Mouse (Mus musculus): ENCODE data around the gene Atp6v1fnb.

The Atp6v1fnb gene

DNA sequence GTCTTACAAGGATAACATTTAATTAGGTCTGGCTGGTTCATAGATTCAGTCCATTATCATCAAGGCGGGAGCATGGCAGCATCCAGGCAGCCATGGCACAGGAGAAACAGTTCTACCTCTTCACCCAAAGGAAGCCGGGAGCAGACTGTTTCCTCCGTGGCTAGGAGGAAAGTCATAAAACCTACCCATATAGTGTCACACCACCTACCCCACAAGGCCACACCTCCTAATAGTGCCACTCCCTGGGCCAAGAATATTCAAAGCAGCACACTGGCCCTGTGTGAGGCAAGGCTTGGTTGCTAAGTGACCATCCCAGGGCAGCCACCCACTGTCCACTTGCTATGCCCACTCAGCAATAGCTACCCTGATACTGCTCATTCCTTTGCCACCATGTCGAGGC is at the start of gene Atp6v1fnb:
Gene Atp6v1fnb, plus strand, starts transcription at position 301 of the 400 bp plus-strand sequence.
- in situ Hi-C loops (cut with MboI, MseI): no loop called here

DNA sequence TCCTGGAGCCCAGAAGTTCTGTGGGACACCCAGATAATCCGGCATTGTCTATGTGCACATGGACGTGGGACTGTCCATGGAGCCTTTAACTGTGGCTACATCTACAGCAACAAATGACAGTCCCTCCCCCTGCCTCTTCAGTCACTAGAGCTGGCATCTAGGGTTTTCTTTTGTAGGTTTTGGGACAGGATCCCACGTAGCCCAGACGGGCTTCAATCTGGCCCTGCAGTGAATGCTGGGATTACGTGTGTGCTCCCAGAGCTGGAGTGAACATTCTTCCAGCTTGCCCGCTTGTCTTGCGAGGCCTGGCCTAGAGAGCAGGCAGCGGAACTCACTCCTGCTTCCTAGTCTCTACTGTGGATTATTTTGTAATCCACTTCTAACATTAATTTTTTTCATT is 46.1 kb upstream of the Atp6v1fnb start:
- in situ Hi-C loops (cut with MboI, MseI): no loop called here

DNA sequence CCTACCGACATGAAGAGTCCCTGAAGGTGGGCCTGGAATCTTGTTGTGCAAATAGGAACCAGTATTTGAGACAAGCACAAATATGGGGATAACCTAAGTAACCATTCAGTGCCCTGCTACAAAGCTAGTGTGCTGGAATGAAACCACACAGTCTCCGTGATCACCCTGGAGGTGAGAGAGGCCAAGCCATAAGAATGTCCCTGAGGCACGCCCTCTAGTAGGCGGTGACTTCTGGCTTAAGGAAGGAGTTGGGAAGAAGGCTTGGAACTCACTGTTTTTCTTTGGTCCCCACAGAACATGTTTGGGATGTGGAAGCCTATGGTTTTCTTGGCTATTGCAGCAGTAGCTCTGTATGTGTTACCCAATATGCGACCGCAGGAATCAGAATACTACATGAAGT is 44.9 kb upstream of the Atp6v1fnb start:
- in situ Hi-C loops (cut with MboI, MseI): no loop called here

DNA sequence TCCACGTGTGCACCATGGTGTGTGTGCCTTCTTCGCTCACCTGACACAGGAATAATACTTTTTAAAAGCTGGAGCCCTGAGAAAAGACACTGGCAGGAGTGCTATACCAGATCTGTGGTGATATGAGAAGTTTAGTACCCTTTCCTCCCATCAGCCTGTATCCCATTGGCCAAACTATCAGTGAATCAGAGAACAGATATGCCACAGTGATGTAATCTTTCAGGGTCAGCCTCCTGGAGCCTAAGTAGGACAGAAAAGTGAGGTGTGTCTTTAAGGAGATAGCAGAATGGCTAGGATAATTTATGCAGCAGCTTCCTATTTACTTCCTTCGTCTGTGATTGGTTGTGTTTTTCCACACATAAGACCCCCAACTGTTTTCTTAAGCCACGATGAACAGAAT is 43.1 kb upstream of the Atp6v1fnb start:
- in situ Hi-C loops (cut with MboI, MseI): no loop called here

DNA sequence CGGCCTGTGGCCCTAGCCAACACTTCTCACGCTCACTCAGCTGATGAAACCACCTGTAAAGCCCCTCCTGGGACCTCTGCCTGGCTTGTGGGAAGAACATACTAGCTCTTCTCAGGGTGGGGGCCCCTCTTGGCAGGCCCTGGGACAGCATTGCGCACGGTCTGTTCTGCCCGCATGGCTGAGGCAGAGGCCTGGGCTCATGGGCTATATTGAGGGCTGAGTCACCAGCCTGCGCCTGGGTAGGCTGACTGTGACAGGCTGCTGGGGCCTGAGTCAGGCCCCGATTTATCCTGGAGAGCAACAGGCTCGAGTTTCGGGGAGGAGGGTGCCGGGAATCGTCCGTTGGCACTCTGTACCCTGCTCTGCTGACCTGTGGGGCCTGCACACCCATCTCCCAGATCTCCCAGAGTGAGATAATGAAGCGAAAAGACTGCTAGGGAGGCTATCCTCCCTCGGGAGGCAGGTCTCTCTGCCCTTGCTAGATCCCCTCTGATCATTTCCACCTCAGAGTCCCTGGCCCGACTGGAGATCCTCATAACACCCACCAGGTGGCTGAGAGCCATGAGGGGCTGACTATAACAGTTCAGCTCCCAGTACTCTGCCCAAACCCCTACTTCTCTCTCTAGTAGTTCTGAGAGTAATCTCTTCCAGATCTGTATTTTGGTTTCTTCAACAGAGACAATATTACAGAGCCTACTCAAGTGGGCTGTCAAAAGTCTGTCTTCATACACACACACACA is 40.4 kb upstream of the Atp6v1fnb start:
- in situ Hi-C loops (cut with MboI, MseI): loop anchor here (10.0 kb wide), 1 partner anchor 214 kb away; no protein-coding TSS in a partner anchor

DNA sequence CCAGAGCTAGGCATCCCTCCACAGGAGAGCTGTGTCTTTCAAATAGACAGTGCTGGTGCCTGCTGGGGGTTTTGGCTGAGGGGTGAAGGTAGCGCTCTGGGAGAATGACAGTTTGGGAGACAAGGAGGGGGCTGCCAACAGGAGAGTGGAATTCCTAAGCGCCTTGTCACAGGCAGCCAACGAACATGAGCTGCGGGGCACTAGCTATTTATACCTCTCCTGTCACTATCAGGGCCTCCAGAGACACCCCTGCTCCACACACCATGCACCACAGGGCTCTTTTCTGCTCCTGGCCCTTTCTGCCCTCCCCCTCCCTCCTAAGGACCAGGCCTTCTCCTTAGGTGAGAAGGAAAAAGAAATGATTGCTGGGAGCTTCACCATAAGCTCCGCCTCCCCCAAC is 39.8 kb upstream of the Atp6v1fnb start:
- in situ Hi-C loops (cut with MboI, MseI): loop anchor here (10.0 kb wide), 1 partner anchor 213 kb away; no protein-coding TSS in a partner anchor

DNA sequence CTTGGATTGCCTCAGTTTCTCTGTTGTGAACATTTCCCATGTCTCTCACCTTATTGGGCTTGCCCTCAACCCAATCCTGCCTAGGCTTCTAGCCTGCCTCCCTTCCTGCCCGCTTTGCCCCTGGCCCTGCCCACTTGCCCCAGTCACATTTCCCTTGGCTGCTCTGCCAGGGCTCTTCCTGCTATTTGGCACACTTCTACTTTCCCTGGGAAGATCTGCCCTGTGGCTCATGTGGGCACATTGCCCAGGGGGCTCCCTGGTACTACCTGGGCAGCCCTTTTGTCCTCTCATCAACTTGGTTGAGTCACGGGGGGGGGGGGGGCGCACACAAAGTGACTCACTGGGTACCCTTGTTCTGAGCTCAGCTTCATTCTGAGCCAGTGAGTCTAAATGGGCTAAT is 39.1 kb upstream of the Atp6v1fnb start:
- in situ Hi-C loops (cut with MboI, MseI): loop anchor here (10.0 kb wide), 1 partner anchor 213 kb away; no protein-coding TSS in a partner anchor

DNA sequence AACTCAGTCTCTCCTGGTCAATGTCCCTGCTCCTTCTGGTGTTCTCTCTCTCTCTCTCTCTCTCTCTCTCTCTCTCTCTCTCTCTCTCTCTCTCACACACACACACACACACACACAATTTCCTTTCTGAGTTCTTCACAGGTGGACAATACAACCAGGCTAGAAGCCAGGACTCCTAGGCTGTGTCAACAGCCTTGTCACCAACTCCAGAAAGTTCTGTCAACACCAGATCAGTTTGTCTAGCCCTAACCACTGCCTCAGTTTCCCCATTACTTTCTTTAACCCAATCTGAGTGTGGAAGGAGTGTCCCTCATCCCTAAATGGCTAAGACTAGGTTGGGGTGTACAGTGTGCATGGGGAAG is 38.6 kb upstream of the Atp6v1fnb start:
- in situ Hi-C loops (cut with MboI, MseI): loop anchor here (10.0 kb wide), 1 partner anchor 212 kb away; no protein-coding TSS in a partner anchor

DNA sequence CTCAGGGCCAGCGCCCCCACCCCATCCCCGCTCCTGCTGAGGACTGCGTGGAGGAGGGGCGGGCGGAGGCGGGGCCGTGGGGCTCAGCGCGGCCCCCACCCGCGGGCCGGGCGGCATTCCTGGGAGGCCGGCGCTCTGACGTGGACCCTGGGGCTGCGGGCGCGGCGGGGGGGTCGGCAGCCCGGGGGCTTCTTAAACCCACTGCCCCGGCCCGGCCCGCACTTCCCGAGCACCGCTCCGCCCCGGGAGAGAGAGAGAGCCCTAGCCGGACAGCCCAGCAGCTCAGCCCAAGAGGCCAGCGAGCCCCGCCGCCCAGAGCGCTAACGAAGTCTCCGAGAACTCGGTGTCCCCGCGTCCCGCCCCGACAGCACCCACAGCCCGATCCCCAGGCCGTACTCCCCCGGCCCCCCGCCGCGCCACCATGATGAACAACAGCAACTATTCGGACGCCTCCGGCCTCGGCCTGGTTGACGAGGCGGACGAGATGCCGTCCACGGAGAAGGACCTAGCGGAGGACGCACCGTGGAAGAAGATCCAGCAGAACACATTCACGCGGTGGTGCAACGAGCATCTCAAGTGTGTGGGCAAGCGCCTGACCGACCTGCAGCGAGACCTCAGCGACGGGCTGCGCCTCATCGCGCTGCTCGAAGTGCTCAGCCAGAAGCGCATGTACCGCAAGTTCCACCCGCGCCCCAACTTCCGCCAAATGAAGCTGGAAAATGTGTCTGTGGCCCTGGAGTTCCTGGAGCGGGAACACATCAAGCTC is 38.0 kb upstream of the Atp6v1fnb start, which contains the start of gene Flnc:
Gene Flnc, plus strand, starts transcription at position 219 of the 766 bp plus-strand sequence.
- in situ Hi-C loops (cut with MboI, MseI): loop anchor here (10.0 kb wide), 1 partner anchor 212 kb away; no protein-coding TSS in a partner anchor

DNA sequence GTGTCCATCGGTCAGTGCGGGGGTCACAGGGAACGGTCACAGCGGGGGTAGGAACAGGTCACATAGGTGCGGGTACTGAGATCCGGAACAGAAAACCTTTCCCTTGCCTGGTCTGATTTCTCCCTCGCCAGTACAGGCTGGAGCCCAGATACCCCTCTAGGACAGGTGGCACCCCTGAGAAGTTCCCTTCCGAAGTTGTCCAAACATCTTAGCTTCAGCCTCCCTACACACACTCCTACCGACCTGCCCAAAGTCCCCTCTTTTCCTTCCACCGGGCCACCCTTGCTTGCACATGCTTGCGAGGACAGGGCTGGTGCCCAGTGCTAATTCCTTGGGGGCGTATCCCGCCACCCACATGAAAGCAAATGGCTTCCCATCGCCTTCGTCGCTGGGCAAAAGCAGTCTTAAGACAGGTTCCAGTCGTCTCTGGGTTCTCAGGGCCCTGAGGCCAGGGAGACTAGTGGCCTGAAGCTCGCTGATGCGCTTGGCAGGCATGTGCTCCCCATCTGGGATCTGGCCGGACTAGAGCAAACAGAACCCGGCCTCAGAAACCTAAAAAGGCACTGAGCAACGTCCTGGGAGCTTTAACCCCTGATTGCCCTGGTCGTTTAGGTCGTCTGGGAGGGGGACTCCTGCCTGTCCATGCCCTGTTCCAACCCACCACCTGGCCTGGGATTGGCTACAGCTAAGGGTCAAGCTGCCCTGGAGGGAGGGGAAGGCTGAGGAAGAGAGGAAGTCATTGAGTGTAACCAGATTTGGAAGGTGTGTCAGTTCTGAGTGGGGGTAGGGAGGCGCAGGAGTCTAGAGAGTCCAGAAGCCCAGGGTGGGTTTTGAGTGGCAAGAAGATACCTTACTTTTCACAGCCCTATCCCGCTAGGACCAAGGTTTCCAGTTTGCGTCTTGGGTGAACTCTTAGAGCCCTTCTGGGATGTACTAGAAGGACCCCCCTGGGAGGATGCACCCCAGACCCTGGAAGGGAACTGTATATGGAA is 37.1 kb upstream of the Atp6v1fnb start:
- in situ Hi-C loops (cut with MboI, MseI): loop anchor here (10.0 kb wide), 1 partner anchor 211 kb away; no protein-coding TSS in a partner anchor

DNA sequence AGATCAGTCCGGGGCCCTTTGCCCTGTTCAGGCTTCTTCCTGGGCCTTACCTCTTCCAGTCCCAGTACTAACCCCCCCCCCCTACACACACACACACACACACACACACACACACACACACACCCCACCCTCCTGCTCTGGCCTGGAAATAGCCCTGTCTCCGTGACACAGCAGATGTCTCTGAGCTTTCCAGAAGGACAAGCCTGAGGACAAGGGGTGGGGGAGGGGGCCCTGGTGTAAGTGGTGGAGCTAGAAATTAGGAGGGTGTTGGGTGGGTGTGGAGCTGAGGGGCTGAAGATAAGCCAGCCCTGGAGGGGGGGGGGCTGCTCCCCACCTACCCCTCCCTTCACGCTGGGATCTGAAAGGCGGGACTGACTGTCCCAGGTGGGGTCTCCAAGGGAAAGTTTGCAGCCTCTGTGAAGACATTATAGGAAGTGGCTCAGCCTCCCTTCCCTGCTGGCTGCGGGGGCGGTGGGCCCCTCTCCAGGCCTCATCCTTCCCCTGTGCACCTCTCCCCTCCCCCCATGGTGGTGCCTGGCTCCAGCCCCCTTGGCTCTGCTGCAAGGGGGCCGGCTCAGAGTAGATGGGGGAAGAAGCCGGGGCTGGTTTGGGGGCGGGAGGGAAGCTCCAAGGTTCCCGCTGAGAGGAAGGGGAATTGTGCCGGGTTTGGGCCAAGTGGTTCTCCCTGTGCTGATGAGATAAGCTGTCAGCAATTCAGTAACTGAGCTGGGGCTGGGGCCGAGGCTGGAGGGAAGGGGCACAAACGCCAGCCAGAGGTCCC is 36.1 kb upstream of the Atp6v1fnb start:
- in situ Hi-C loops (cut with MboI, MseI): loop anchor here (10.0 kb wide), 1 partner anchor 210 kb away; no protein-coding TSS in a partner anchor

DNA sequence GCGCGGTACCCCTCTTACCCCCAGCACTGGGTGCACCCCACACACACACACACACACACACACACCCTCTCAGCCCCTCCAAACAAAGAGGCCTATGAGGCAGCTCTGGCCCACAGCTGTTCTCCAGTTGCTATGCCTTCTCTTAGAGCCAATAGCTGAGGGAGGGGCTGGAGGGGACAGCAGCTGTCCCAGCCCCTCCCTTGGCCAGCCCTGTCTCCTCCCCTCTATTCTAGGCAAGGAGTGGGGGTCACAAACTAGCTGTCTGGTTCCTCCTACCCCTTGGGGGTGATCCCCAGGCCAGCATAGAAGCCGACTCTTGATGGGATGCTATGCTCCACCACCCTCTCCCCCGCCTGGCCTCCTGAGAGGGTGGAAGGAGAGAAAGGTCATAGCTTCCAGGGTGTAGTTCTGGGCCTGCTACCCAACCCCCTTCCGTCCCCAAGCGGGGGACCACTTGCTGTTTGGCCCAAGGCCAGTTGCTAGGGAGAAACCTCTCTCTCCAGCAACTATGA is 35.2 kb upstream of the Atp6v1fnb start:
- in situ Hi-C loops (cut with MboI, MseI): loop anchor here (10.0 kb wide), 1 partner anchor 209 kb away; no protein-coding TSS in a partner anchor

DNA sequence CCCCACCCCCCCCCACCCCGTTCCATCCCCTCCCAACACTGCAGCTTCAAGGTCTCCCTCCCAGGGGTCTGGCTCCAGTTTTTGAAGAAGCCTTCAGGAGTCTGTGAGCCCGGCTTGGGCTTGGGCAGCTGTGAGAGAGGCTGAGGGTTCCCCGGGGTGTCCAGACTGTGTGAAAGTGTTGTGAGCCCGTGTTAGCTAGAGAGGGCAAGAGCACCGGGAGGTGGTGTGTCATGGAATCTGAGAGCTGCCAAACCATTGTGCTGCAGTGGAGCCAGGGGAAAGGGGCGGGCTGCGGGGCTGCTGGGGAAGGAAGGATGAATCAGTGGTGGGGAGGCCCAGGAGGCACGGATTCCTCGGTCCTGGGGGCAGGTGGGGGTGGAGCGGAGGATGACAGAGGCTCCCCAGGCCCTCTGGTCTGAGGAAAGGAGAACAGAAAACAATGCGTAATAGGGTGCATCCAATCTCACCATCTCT is 34.7 kb upstream of the Atp6v1fnb start:
- in situ Hi-C loops (cut with MboI, MseI): loop anchor here (10.0 kb wide), 1 partner anchor 208 kb away; no protein-coding TSS in a partner anchor

DNA sequence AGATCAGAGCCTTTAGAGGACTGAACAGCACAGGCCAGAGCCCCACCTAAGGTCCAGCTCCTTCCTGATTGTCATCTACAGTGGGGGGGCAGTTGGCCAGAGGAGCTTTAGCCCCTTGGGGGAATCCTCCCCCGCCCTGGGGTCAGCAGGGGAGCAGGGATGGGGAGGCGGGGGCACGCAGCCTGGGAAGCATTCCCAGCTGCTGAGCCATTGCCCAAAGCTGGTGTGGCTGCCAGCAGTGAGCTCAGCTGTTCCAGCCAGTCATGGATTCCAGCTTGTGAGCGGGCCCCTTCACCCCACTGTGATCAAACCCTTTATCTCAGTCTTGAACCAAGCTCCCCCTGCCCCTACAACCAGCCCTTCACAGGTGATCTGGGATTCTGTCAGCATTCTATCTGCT is 32.0 kb upstream of the Atp6v1fnb start:
- in situ Hi-C loops (cut with MboI, MseI): loop anchor here (10.0 kb wide), 1 partner anchor 206 kb away; no protein-coding TSS in a partner anchor

DNA sequence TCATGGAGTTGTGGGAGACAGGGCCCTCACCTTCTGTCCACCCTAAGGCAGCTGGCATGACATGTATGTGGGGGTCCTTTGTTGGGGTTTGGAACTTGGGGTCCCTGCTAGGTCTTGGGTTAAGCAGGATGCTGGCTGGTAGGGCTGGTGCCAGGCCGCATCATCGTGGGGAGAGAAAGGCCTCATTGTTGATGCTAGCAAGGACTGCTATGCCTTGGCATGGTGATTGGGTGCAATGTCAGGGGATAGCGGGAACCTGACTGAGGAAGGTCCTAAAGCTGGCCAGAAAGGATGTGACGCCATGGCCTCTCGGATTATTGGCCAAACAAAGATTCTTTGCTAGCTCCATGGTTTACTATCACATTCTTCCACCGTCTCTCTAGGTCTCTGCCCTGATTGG is 31.4 kb upstream of the Atp6v1fnb start:
- in situ Hi-C loops (cut with MboI, MseI): loop anchor here (10.0 kb wide), 1 partner anchor 205 kb away; no protein-coding TSS in a partner anchor

DNA sequence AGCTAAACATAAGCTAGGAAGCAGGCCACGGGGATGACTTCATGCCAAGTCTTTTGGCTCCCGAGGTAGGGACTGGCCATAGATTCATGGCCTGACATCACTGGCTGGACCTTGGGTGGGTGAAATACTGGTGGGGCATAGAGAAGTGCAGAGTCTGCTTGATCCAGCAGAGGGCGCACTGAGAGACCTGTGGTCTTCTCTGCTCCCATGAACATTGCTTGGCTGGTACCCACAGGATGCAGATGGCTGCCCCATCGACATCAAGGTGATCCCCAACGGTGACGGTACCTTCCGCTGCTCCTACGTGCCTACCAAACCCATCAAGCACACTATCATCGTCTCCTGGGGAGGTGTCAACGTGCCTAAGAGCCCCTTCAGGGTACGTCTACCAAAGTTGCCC is 26.5 kb upstream of the Atp6v1fnb start:
- in situ Hi-C loops (cut with MboI, MseI): no loop called here

DNA sequence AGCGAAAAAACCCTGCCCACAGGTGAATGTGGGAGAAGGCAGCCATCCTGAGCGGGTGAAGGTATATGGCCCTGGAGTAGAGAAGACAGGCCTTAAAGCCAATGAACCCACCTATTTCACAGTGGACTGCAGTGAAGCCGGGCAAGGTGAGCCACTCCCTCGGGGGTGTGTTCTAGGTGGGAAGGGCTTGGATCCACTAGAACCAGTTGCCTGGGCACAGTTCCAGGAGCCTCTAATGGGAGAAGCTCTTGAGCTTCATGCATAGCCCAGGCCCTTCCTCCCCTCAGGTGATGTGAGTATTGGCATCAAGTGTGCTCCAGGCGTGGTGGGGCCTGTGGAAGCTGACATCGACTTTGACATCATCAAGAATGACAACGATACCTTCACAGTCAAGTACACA is 25.9 kb upstream of the Atp6v1fnb start:
- in situ Hi-C loops (cut with MboI, MseI): no loop called here

DNA sequence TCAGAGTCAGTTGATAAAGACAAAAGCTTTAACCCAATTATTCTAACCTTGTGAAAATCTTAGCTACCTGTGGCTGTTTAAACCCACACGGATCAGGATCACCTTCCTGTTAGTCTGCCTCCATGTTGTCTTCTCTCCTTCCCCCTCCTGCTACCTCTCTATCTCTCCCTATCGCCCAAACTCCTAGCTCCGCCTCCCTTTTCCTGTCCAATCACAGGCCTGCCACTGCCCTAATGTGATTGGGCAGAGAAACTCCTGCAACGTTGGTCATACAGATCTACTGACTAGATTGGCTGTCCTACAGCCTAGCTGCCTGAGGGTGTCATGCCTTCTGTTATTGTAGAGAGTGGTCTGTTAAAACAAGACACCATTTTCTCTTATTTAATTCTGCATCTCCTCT is 21.4 kb upstream of the Atp6v1fnb start:
- in situ Hi-C loops (cut with MboI, MseI): no loop called here

DNA sequence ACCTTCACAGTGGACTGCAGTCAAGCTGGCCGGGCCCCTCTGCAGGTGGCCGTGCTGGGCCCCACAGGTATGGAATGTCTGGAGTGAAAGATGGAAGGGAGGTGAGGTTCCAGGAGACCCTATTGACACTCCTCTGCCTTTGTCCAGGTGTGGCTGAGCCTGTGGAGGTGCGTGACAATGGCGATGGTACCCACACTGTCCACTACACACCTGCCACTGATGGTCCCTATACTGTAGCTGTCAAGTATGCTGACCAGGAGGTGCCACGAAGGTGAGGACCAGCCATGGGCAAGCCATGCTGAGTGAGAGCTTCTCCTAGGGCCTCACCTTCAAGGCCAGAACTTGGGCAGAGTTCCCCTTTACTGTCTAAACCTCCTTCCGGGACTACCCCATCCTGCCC is 20.6 kb upstream of the Atp6v1fnb start:
- in situ Hi-C loops (cut with MboI, MseI): no loop called here

DNA sequence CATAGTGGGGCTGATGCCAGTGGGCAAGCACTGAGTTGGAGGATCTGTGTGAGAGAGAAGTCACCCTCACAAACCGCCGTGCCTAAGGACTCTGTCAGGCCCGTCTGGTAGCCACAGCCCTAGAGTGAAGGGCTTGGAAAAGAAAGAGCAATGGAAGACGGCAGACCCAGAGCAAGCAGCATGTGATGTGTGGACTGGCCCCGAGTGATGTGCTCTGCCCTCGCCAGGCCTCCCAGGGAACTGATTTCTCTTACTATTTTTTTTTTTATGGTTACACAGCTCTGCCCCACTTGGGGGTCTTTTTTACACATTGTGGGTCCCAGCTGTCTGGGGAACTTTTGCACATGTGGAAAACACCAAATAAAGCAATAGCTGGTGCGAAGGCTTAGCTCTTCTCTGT is 9.7 kb upstream of the Atp6v1fnb start:
- in situ Hi-C loops (cut with MboI, MseI): no loop called here

All from T-helper 2 cell (primary cell).